Mouse (Mus musculus): ENCODE data around the gene Mocs1. TPM values are rescaled to one million over a fixed set of nuclear protein-coding genes. Genes with fewer than 3 reads are reported as not detected.

Mocs1 gene
- polyA plus RNA-seq (2014; fragmentation: Nextera tagmentation; extraction: Ambion mirVana), result 15.8 and 16.2 TPM in 2 replicates

DNA sequence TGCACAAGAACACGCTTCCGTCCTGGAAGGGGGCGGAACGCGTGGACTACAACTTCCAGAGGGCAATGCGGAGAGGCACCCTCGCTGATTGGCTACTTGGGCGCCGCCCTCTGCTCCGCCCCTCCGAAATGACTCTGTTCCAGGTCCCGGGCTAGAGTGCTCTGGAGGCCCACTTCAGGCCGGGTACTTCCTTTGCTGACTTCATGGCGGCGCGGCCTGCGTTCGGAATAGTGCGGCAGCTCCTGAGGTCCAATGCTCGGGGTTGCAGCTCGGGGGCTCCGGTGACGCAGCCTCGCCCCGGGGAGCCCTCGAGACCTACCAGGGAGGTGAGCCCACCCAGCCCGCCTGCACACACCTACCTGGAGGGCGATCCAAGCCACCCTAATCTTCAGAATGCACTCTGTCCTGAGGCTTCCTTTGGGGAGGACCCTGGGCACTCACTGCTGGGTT, at the start of gene Mocs1:
Gene Mocs1, plus strand, starts transcription at position 124 of the 450 bp plus-strand sequence.
- ATAC-seq (replicated peaks; ENCODE audit: low FRiP score), result peak; percentile 98
- 0% methylated on average over 28 of the region's 28 CpGs for WGBS
- peaks cover 29% of the 10 kb centered on the region for H3K4me1 ChIP-seq (replicated peaks; ENCODE audit: control insufficient read depth, insufficient read depth, low read length)

DNA sequence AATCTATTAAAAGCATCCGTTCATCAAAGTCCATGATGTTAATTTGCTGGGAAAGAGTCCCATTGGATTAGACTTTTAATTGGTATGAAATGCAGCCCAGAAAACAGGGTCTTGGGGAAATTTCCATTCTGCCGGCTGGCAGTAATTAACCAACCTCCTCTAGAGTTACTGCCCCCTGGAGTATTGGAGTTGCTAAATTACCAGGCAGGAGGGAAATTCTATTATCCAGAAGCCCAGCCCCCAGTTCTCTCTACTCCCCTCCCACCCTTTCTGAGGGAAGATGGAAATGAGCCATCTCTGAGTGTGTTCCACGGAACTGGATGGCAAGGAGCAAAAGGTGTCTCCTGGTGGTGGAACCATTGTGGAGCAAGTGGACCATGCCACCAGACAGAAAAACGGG, 48.5 kb upstream of the Mocs1 start:
- no peak for ATAC-seq (replicated peaks; ENCODE audit: low FRiP score)
- Histone ChIP-seq H3K27ac (ENCODE audit: low read depth, low read length) (no peak overlapping the region), H3K4me2 (no peak overlapping the region), H3K9ac (ENCODE audit: low read depth, low read length) (no peak overlapping the region), H3K9me3 (ENCODE audit: control insufficient read depth, low read length) (no peaks in the 10 kb centered on the region), H3K27me3 (replicated peaks; ENCODE audit: control insufficient read depth, insufficient read depth, low read length) (no peaks in the 10 kb centered on the region), H3K36me3 (ENCODE audit: control insufficient read depth, insufficient read depth, low read length) (no peaks in the 10 kb centered on the region), H3K4me3 (ENCODE audit: low read depth, low read length) (no peak overlapping the region), H3K4me1 (replicated peaks; ENCODE audit: control insufficient read depth, insufficient read depth, low read length) (no peaks in the 10 kb centered on the region)
- WGBS, result 75% methylated on average over 4 of the region's 4 CpGs
- no peak for DNase-seq (ENCODE audit: low spot score)

More for the DNA sequence above, at the start of gene Mocs1:
- Histone ChIP-seq H3K9me3 (ENCODE audit: control insufficient read depth, low read length) (no peaks in the 10 kb centered on the region), H3K27me3 (replicated peaks; ENCODE audit: control insufficient read depth, insufficient read depth, low read length) (no peaks in the 10 kb centered on the region), H3K4me2 (peak within 1 kb of the TSS; percentile 82), H3K4me3 (ENCODE audit: low read depth, low read length) (peak within 1 kb of the TSS; percentile 70), H3K27ac (ENCODE audit: low read depth, low read length) (peak within 1 kb of the TSS; percentile 78), H3K9ac (ENCODE audit: low read depth, low read length) (peak within 1 kb of the TSS; percentile 89), H3K36me3 (ENCODE audit: control insufficient read depth, insufficient read depth, low read length) (peaks cover 2% of the 10 kb centered on the region; the same call in 1 of the 2 replicates)
- DNase-seq (ENCODE audit: low spot score), result peak; percentile 86

DNA sequence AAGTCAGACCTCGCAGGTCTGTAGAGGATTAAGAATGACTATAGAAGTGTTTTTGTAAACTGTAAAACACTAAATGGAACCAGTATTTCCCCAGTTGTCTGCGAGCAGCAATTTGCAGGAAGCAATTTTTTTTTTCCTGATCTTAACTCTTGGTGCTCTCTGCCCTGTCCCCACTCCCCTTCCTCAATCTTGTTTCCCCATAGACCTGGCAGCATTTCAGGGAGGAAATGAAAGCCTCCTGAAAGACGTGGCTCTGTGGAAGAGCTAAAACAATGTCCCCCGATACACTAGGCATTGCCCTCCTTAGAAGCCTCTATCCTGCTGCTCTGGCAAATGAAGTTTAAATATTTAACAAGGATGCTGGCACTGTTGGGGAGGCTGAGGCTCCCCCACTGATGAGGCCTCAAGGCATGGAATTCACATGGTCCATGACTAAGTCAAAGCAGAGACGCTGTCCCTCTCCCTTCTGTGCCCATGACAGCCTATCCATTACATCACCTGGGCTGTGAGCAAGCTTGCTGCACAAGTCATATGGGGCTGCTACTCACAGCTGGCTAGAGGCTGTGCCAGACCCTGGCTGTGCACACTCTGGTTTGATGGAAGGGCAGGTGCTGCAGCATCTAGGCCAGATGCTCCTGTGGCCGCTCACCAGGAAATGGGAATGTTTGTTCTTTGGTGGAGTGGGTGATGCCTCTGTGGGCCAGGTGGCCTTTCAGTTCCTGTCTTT, 43.8 kb upstream of the Mocs1 start:
- WGBS, result 40% methylated on average over 6 of the region's 6 CpGs
- H3K9me3 ChIP-seq (ENCODE audit: control insufficient read depth, low read length), result no peaks in the 10 kb centered on the region
- no peaks in the 10 kb centered on the region for H3K27me3 ChIP-seq (replicated peaks; ENCODE audit: control insufficient read depth, insufficient read depth, low read length)
- H3K4me3 ChIP-seq (ENCODE audit: low read depth, low read length), result no peak overlapping the region
- H3K9ac ChIP-seq (ENCODE audit: low read depth, low read length), result no peak overlapping the region
- no peaks in the 10 kb centered on the region for H3K4me1 ChIP-seq (replicated peaks; ENCODE audit: control insufficient read depth, insufficient read depth, low read length)
- ATAC-seq (replicated peaks; ENCODE audit: low FRiP score), result no peak
- DNase-seq (ENCODE audit: low spot score), result no peak
- H3K4me2 ChIP-seq, result no peak overlapping the region
- H3K36me3 ChIP-seq (ENCODE audit: control insufficient read depth, insufficient read depth, low read length), result no peaks in the 10 kb centered on the region
- H3K27ac ChIP-seq (ENCODE audit: low read depth, low read length), result no peak overlapping the region

DNA sequence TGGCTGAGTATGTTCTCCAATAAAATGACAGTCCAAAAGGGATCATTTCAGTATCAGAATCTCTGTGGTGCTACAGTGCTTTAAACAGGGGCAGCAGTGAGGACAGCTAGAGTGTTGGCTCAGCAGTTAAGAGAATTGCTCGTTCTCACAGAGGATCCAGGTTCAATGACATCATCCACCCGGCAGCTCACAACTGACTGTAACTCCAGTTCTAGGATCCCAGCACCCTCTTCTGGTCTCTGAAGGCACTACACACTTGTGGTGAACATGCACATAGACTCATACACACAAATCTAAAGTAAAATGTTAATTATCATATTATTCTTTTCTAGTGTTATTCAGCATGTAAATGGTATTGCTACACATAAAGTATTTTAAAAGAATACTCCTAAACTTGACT, 40.4 kb upstream of the Mocs1 start:
- Histone ChIP-seq H3K9ac (ENCODE audit: low read depth, low read length) (no peak overlapping the region), H3K27ac (ENCODE audit: low read depth, low read length) (no peak overlapping the region), H3K27me3 (replicated peaks; ENCODE audit: control insufficient read depth, insufficient read depth, low read length) (no peaks in the 10 kb centered on the region), H3K4me1 (replicated peaks; ENCODE audit: control insufficient read depth, insufficient read depth, low read length) (no peaks in the 10 kb centered on the region), H3K36me3 (ENCODE audit: control insufficient read depth, insufficient read depth, low read length) (no peaks in the 10 kb centered on the region), H3K4me3 (ENCODE audit: low read depth, low read length) (no peak overlapping the region), H3K9me3 (ENCODE audit: control insufficient read depth, low read length) (no peaks in the 10 kb centered on the region), H3K4me2 (no peak overlapping the region)
- ATAC-seq (replicated peaks; ENCODE audit: low FRiP score) (no peak), DNase-seq (ENCODE audit: low spot score) (no peak)
- WGBS, result 82% methylated on average over 2 of the region's 2 CpGs

GRCm38 (mm10) chr17:49392751-49393150, 35.4 kb upstream of the Mocs1 start:
- no peak overlapping the region for H3K4me2 ChIP-seq
- DNase-seq (ENCODE audit: low spot score) (no peak), ATAC-seq (replicated peaks; ENCODE audit: low FRiP score) (no peak)
- H3K4me1 ChIP-seq (replicated peaks; ENCODE audit: control insufficient read depth, insufficient read depth, low read length), result no peaks in the 10 kb centered on the region
- no peak overlapping the region for H3K9ac ChIP-seq (ENCODE audit: low read depth, low read length)
- H3K36me3 ChIP-seq (ENCODE audit: control insufficient read depth, insufficient read depth, low read length), result no peaks in the 10 kb centered on the region
- H3K4me3 ChIP-seq (ENCODE audit: low read depth, low read length), result no peak overlapping the region
- WGBS, result 20% methylated on average over 1 of the region's 1 CpGs
- H3K27ac ChIP-seq (ENCODE audit: low read depth, low read length), result no peak overlapping the region
- no peaks in the 10 kb centered on the region for H3K27me3 ChIP-seq (replicated peaks; ENCODE audit: control insufficient read depth, insufficient read depth, low read length)
- H3K9me3 ChIP-seq (ENCODE audit: control insufficient read depth, low read length), result no peaks in the 10 kb centered on the region

- H3K27me3 ChIP-seq (replicated peaks; ENCODE audit: control insufficient read depth, insufficient read depth, low read length), result no peaks in the 10 kb centered on the region
- no peaks in the 10 kb centered on the region for H3K36me3 ChIP-seq (ENCODE audit: control insufficient read depth, insufficient read depth, low read length)
- H3K4me3 ChIP-seq (ENCODE audit: low read depth, low read length), result no peak overlapping the region
- ATAC-seq (replicated peaks; ENCODE audit: low FRiP score), result no peak
- H3K9me3 ChIP-seq (ENCODE audit: control insufficient read depth, low read length), result no peaks in the 10 kb centered on the region
- no peak for DNase-seq (ENCODE audit: low spot score)
- no peak overlapping the region for H3K4me2 ChIP-seq
- no peak overlapping the region for H3K27ac ChIP-seq (ENCODE audit: low read depth, low read length)
- no peak overlapping the region for H3K9ac ChIP-seq (ENCODE audit: low read depth, low read length)
- WGBS, result 50% methylated on average over 1 of the region's 1 CpGs
- no peaks in the 10 kb centered on the region for H3K4me1 ChIP-seq (replicated peaks; ENCODE audit: control insufficient read depth, insufficient read depth, low read length)
Measured at GRCm38 (mm10) chr17:49394836-49395235, 33.3 kb upstream of the Mocs1 start.

- Histone ChIP-seq H3K4me3 (ENCODE audit: low read depth, low read length) (no peak overlapping the region), H3K27me3 (replicated peaks; ENCODE audit: control insufficient read depth, insufficient read depth, low read length) (no peaks in the 10 kb centered on the region), H3K4me1 (replicated peaks; ENCODE audit: control insufficient read depth, insufficient read depth, low read length) (no peaks in the 10 kb centered on the region), H3K9me3 (ENCODE audit: control insufficient read depth, low read length) (no peaks in the 10 kb centered on the region), H3K36me3 (ENCODE audit: control insufficient read depth, insufficient read depth, low read length) (no peaks in the 10 kb centered on the region), H3K4me2 (no peak overlapping the region), H3K27ac (ENCODE audit: low read depth, low read length) (no peak overlapping the region), H3K9ac (ENCODE audit: low read depth, low read length) (no peak overlapping the region)
- no peak for DNase-seq (ENCODE audit: low spot score)
- ATAC-seq (replicated peaks; ENCODE audit: low FRiP score), result no peak
- 64% methylated on average over 4 of the region's 4 CpGs for WGBS
Measured at GRCm38 (mm10) chr17:49399605-49400004, 28.6 kb upstream of the Mocs1 start.

GRCm38 (mm10) chr17:49400130-49400529, 28.0 kb upstream of the Mocs1 start:
- 2% methylated on average over 2 of the region's 2 CpGs for WGBS
- Histone ChIP-seq H3K9me3 (ENCODE audit: control insufficient read depth, low read length) (no peaks in the 10 kb centered on the region), H3K27ac (ENCODE audit: low read depth, low read length) (no peak overlapping the region), H3K36me3 (ENCODE audit: control insufficient read depth, insufficient read depth, low read length) (no peaks in the 10 kb centered on the region), H3K27me3 (replicated peaks; ENCODE audit: control insufficient read depth, insufficient read depth, low read length) (no peaks in the 10 kb centered on the region), H3K4me3 (ENCODE audit: low read depth, low read length) (no peak overlapping the region), H3K4me1 (replicated peaks; ENCODE audit: control insufficient read depth, insufficient read depth, low read length) (no peaks in the 10 kb centered on the region), H3K4me2 (no peak overlapping the region), H3K9ac (ENCODE audit: low read depth, low read length) (no peak overlapping the region)
- ATAC-seq (replicated peaks; ENCODE audit: low FRiP score) (no peak), DNase-seq (ENCODE audit: low spot score) (peak; percentile 53)

GRCm38 (mm10) chr17:49403151-49403550, 25.0 kb upstream of the Mocs1 start:
- no peaks in the 10 kb centered on the region for H3K9me3 ChIP-seq (ENCODE audit: control insufficient read depth, low read length)
- no peaks in the 10 kb centered on the region for H3K4me1 ChIP-seq (replicated peaks; ENCODE audit: control insufficient read depth, insufficient read depth, low read length)
- H3K9ac ChIP-seq (ENCODE audit: low read depth, low read length), result no peak overlapping the region
- H3K27ac ChIP-seq (ENCODE audit: low read depth, low read length), result no peak overlapping the region
- WGBS, result 66% methylated on average over 6 of the region's 6 CpGs
- DNase-seq (ENCODE audit: low spot score) (no peak), ATAC-seq (replicated peaks; ENCODE audit: low FRiP score) (no peak)
- no peaks in the 10 kb centered on the region for H3K36me3 ChIP-seq (ENCODE audit: control insufficient read depth, insufficient read depth, low read length)
- H3K4me2 ChIP-seq, result no peak overlapping the region
- no peaks in the 10 kb centered on the region for H3K27me3 ChIP-seq (replicated peaks; ENCODE audit: control insufficient read depth, insufficient read depth, low read length)
- H3K4me3 ChIP-seq (ENCODE audit: low read depth, low read length), result no peak overlapping the region
